Mouse (Mus musculus): Measurements from ENCODE around the gene Fyn. TPM values are rescaled to one million over a fixed set of nuclear protein-coding genes. Genes with fewer than 3 reads are reported as not detected.

Gene Fyn
- total and polyA plus RNA-seq, 3 experiments = 14.9 to 42.4 (median 19.9) TPM

DNA sequence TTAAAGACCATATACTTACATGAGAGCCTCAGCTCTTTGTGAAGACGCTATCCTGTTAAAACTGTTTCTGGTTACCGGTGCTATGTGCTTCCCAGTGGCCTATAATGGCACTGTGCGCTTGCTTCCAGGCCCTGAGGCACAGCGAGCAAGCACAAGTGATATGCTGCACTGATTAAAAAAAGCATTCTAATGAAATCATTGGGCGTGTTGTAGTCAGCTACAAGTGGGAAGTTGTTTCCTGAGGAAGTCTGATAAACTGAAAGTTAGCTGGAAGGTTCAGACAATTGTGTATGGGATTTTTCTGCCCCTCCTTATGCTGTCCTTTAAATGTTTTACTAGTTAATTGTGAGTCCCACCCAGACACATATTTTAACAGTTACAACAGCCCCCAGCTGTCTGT, 49.0 kb downstream of the Fyn start:
- Histone ChIP-seq H3K27ac (ENCODE audit: insufficient read depth, low read depth) (no peak overlapping the region), H3K4me1 (ENCODE audit: control insufficient read depth in 1 of 2, insufficient read depth in 2 of 2) (peaks cover 6 to 71% of the 10 kb centered on the region in 2 experiments; a peak in 3 of 4 replicates), H3K4me3 (replicated peaks in 1 of 3; ENCODE audit: low read depth in 2 of 3, low read length in 2 of 3, poor library complexity in 1 of 3) (no peak overlapping the region), H3K27me3 (replicated peaks) (no peaks in the 10 kb centered on the region), H3K79me2 (replicated peaks; ENCODE audit: control insufficient read depth, extremely low read depth, insufficient read depth, poor library complexity, severe bottlenecking) (no peaks in the 10 kb centered on the region; the same call in 1 of the 2 replicates), H3K36me3 (replicated peaks in 1 of 2; ENCODE audit: control insufficient read depth in 1 of 2, insufficient read depth in 1 of 2, low read length in 1 of 2) (peaks cover 0 to 24% of the 10 kb centered on the region in 2 experiments), H3K9me3 (replicated peaks; ENCODE audit: low read length) (no peaks in the 10 kb centered on the region), H3K9ac (ENCODE audit: insufficient read depth, low read depth) (no peak overlapping the region), H3K4me2 (ENCODE audit: insufficient read depth, low read depth, poor library complexity, severe bottlenecking) (no peak overlapping the region)
- dilution Hi-C loops (cut with MboI; ENCODE audit: extremely low pct_ligation_motif_present, extremely low pct_unique_long_range_greater_than_20kb, low sequenced_read_pairs) (no loop called here), in situ Hi-C loops (cut with MboI; ENCODE audit: low pct_ligation_motif_present, low pct_unique_long_range_greater_than_20kb, low sequenced_read_pairs) (no loop called here)
- DNase-seq (ENCODE audit: extremely low read depth) = no peak
- TF ChIP-seq POLR2A (IDR thresholded peaks at IDR 0.05; ENCODE audit: low read depth, low read length) (no peak), IRF4 (IDR thresholded peaks at IDR 0.05; ENCODE audit: low read depth, low read length) (no peak), UBTF (IDR thresholded peaks at IDR 0.05; ENCODE audit: low read depth, low read length) (no peak), MAZ (IDR thresholded peaks at IDR 0.05; ENCODE audit: low read depth, low read length) (no peak), POLR2AphosphoS2 (IDR thresholded peaks at IDR 0.05; ENCODE audit: low read depth, low read length) (no peak), SIN3A (IDR thresholded peaks at IDR 0.05; ENCODE audit: low read length) (no peak), ZC3H11A (IDR thresholded peaks at IDR 0.05; ENCODE audit: low read depth, low read length) (no peak), SMC3 (IDR thresholded peaks at IDR 0.05; ENCODE audit: low read depth, low read length) (no peak), USF2 (conservative IDR thresholded peaks at IDR 0.05; ENCODE audit: low read depth, low read length) (no peak)

DNA sequence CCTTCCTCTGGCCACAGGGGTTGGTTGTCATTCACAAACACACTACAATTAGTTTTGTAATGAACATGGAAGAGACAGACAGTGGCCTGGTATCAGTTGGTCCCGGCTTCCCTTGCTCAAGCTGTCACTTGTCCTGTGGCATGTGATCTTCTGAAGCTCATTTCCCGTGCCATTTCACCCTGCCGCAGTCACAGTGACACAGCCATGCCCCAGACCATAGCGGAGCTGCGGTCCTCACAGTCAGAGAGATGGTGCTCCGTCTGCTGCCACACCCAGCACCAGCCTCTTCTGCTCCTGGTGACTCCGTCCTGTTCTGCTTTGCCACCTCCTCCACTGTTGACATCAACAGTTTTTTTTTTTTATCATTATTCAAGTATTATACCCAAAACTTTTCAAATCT, 49.7 kb downstream of the Fyn start:
- Histone ChIP-seq H3K4me1 (ENCODE audit: control insufficient read depth in 1 of 2, insufficient read depth in 2 of 2) (peaks cover 3 to 64% of the 10 kb centered on the region in 2 experiments; a peak in 3 of 4 replicates), H3K27me3 (replicated peaks) (no peaks in the 10 kb centered on the region), H3K4me2 (ENCODE audit: insufficient read depth, low read depth, poor library complexity, severe bottlenecking) (no peak overlapping the region), H3K4me3 (replicated peaks in 1 of 3; ENCODE audit: low read depth in 2 of 3, low read length in 2 of 3, poor library complexity in 1 of 3) (no peak overlapping the region), H3K9me3 (replicated peaks; ENCODE audit: low read length) (no peaks in the 10 kb centered on the region), H3K79me2 (replicated peaks; ENCODE audit: control insufficient read depth, extremely low read depth, insufficient read depth, poor library complexity, severe bottlenecking) (no peaks in the 10 kb centered on the region; the same call in 1 of the 2 replicates), H3K9ac (ENCODE audit: insufficient read depth, low read depth) (no peak overlapping the region), H3K36me3 (replicated peaks in 1 of 2; ENCODE audit: control insufficient read depth in 1 of 2, insufficient read depth in 1 of 2, low read length in 1 of 2) (peaks cover 0 to 24% of the 10 kb centered on the region in 2 experiments), H3K27ac (ENCODE audit: insufficient read depth, low read depth) (no peak overlapping the region)
- no peak for TF ChIP-seq EP300 (IDR thresholded peaks at IDR 0.05; ENCODE audit: low read length)
- no peak for TF ChIP-seq ETS1 (conservative IDR thresholded peaks at IDR 0.05; ENCODE audit: low read depth, low read length)
- no peak for TF ChIP-seq JUN (IDR thresholded peaks at IDR 0.05; ENCODE audit: insufficient read depth, low read depth, low read length)
- no peak for TF ChIP-seq TBP (conservative IDR thresholded peaks at IDR 0.05; ENCODE audit: low read depth, low read length)
- TF ChIP-seq UBTF (IDR thresholded peaks at IDR 0.05; ENCODE audit: low read depth, low read length) = no peak
- no peak for TF ChIP-seq ELF1 (IDR thresholded peaks at IDR 0.05; ENCODE audit: low read depth, low read length)
- no peak for TF ChIP-seq NRF1 (IDR thresholded peaks at IDR 0.05; ENCODE audit: low read depth, low read length)
- TF ChIP-seq MYC (IDR thresholded peaks at IDR 0.05; ENCODE audit: low read depth, low read length) = no peak
- TF ChIP-seq E2F4 (IDR thresholded peaks at IDR 0.05; ENCODE audit: insufficient replicate concordance, low read depth, low read length) = no peak
- TF ChIP-seq CHD1 (IDR thresholded peaks at IDR 0.05; ENCODE audit: low read depth, low read length) = no peak
- TF ChIP-seq RAD21 (IDR thresholded peaks at IDR 0.05; ENCODE audit: low read depth, low read length) = no peak
- in situ Hi-C loops (cut with MboI; ENCODE audit: low pct_ligation_motif_present, low pct_unique_long_range_greater_than_20kb, low sequenced_read_pairs) = no loop called here
- dilution Hi-C loops (cut with MboI; ENCODE audit: extremely low pct_ligation_motif_present, extremely low pct_unique_long_range_greater_than_20kb, low sequenced_read_pairs) = no loop called here
- DNase-seq (ENCODE audit: extremely low read depth) = no peak
